Mouse (Mus musculus) adrenal gland (tissue): Measurements from ENCODE around the gene Dusp21.

ENCODE experiments used
- intact Hi-C: fragments of 180-260 bp; cut with DNase I; formaldehyde crosslinking; loops from one replicate; pipeline ENCODE4 v1.15.1; 2025
- long read RNA-seq, 2 experiments: library from polyadenylated mRNA; unstranded; transcript quantifications; one replicate each; pipeline ENCODE4 v2.0.0; 2020; ENCODE audit warnings: borderline replicate concordance in 1 of 2; ENCODE audit not compliant: insufficient replicate concordance in 1 of 2

The Dusp21 gene
- long read RNA-seq, experiment 1: 0 reads
- long read RNA-seq, experiment 2: 0 reads

DNA sequence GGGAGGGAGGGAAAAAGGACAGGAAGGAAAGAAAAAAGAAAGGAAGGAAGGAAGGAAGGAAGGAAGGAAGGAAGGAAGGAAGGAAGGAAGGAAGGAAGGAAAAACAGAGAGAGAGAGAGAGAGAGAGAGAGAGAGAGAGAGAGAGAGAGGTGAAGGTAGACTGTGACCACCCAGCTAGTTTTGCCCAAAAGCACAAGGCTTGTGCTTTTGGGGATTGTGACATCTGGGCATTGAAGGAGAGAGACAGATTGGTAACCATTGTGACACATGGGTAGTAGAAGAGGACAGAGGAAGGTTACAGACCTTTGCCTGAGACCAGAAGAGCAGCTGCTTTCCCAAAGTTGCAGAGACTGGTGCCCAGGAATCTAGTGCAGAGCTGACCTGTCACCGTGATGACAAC lies at the start of gene Dusp21:
Gene Dusp21, plus strand, starts transcription at position 301 of the 400 bp plus-strand sequence.
- intact Hi-C loops: no loop called here

DNA sequence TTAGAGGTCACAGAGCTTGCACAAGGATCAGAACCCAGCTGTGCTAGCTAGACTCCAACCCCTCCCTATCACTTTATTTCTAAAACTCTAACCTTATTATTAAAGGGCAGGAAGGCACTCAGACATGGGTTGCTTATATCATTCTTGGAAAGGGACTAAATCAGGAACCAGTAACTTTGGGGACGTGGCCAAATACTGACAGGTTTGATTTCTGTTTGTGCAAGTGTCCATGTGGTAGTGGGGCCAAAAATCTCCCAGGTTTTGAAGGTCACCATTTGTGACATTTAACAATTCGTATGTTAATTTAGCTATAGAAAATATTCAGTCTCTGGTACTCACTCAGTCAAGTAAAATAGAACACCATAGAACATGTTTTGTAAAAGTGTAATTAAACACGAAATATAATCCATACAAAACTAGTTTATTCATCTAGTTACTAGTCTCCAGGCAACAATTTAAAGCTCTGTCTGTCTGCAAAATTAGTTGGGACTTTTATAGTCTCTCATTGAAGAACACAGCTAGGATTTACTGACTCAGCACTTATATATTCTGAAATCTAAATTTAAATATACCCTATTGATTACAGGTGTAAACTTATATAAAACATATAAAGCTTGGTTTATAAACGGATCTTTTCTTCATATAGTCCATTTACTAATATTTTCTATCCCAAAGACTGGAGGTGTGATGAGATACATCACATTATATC lies 15.2 kb downstream of the Dusp21 start:
- intact Hi-C loops: loop anchor here (5.0 to 10.0 kb wide), 2 partner anchors 61 to 586 kb away; partner anchors contain the start of gene Fundc1

DNA sequence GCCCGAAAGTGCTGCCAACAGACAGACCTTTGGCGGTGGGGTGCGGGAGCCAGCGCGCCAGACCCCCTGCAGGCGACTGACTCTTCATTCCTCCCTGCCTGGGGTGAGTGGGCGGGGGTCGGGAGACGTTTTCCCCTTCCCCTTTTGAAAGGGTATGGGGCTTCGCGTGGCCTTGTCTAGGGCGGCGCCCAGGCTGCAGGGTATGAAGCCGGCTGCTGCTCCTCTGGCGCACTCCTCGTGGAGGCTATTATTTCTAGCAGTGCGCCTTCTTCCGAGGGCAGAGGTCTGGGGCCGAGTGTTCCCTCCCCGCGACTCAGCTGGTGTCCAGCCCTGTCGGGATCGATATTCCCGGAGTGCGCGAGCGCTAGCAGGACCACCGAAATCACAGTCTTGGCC lies 16.1 kb downstream of the Dusp21 start:
- intact Hi-C loops: loop anchor here (5.0 to 10.0 kb wide), 2 partner anchors 61 to 587 kb away; partner anchors contain the start of gene Fundc1

DNA sequence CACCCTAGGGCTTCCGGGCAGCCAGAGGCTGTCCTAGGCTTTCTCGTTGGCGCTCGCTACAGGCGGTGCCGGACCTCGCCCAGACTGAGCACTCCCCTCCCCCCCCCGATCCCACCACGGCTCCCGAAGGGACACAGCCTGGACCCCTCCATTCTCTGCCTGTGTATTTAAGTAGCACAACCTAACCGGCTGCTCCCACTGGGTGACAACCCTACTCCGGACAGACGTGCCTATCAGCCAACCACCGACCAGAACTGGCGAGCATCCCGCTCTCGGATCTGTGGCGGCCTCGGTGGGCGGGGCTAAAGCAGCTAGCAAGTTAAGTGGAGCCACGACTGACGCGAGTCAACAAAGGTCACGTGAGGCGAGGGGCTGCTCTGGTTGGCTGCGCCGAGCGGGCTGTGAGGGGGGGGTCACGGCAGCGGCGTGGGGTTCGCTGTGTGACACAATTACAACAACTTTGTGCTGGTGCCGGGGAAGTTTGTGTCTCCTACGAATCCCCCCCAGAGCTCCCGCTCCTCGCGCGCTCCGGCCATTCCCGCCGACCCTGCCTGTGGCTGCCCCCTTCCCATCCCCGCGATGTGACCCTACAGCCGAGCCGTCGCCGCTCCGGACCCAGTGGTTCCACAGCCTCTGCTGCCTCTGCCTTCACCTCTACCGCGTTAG lies 16.7 kb downstream of the Dusp21 start, which contains the start of gene Kdm6a:
Gene Kdm6a, plus strand, starts transcription at position 384 of the 666 bp plus-strand sequence.
- intact Hi-C loops: loop anchor here (5.0 to 10.0 kb wide), 2 partner anchors 60 to 588 kb away; partner anchors contain the start of gene Fundc1

DNA sequence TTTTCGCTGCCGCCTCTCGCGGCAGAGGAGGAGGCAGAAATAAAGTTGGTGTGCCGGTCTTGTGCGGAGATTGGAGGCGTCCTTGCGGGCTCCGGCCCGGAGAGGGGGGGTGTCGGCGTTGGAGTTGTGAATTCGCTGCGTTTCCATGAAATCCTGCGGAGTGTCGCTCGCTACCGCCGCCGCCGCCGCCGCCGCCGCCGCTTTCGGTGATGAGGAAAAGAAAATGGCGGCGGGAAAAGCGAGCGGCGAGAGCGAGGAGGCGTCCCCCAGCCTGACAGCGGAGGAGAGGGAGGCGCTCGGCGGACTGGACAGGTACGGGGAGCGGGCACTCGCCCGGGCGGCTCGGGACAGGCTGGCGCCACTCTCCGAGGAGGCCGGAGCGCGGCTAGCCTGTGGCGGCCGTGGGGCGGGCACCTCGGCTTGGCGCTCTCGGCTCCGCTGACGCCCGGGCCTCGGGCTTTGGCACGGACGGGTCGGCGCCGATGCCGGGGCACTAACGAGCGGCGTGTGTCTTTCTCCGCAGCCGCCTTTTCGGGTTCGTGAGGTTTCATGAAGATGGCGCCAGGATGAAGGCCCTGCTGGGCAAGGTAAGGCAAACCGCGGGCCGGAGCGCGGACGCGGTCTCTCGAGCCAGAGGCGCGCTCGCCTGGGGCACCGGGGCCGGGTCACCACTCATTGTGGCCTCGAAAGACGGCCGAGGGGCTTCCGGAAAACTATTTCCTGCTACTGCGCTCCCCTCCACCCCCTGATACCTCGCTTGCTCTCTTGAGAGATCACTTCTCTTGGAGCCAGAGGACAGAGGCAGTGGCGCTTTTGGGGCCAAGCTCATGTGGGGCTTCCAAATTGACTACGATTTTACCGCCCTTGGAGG lies 17.4 kb downstream of the Dusp21 start:
- intact Hi-C loops: loop anchor here (1.0 to 10.0 kb wide), 3 partner anchors 59 to 588 kb away; partner anchors contain the start of gene Fundc1

DNA sequence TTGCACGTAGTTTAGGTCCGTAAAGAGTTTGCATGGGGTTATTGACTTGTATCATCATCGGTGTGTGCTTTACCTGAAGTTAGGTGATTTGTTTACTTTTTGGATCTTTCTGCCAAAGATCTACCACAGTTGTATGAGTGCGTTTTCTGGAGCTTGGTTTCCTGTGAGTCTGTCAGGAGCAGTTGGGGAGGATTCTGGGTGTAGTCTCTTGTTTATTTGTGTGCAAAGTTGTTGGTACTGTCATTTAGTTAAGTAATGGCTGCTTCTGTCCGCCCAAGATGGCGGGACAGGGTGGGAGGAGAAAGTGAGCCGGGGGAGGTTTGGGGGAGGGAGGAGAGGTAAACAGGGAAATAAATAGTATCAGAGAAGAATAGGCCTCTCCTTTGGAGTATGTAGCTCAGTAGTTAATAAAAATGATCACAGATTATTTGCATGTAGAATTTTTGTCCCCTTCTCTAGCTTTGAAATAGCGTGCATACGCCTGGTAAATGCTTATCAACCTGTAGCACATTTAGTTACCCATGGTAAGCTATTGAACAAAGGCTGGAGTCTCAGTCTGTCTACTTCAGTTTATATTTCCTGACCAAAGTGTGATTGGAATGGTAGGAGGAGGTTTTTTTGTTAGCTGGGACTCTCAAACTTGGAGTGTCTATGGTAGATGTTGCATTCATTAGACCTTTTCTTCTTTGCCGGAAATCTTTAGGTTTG lies 18.4 kb downstream of the Dusp21 start:
- intact Hi-C loops: loop anchor here (1.0 to 10.0 kb wide), 3 partner anchors 58 to 589 kb away; partner anchors contain the start of gene Fundc1

DNA sequence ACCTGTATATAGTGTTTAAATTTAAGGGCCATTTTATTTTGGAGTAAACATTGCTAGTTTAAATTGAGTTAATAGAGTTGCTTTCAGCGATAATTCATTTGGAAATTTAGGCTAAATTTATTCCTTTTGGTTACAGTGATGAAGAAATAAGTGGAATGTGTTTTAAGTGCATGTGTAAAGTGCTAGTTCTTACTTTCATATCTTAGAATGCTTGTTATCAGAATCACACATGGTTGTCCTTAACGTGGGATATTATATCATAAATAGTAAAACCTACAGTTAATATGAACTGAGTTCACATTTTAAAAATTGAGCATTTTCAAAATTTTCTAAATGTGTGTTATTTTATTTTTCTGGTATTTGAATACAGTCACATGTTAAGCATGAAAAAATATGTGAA lies 19.5 kb downstream of the Dusp21 start:
- intact Hi-C loops: loop anchor here (10.0 kb wide), 1 partner anchor 590 kb away; the partner anchor contains the start of gene Fundc1

DNA sequence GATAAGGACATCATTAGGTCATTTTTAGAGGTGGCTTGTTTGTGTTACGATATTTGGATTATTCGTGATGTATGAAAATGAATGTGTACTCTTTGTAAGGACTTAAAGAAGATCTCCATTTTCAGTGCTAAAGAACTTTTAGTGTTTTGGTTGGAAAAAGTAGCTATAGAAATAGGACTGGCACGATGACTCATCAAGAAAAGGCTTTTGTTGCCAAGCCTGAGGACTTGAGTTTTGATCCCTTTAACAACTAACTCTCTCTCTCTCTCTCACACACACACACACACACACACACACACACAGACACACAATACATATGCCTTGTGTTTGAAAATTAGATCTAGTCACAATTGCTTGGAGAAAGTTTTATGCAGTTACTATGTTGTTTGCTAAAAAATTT lies 21.3 kb downstream of the Dusp21 start:
- intact Hi-C loops: loop anchor here (10.0 kb wide), 1 partner anchor 592 kb away; the partner anchor contains the start of gene Fundc1

DNA sequence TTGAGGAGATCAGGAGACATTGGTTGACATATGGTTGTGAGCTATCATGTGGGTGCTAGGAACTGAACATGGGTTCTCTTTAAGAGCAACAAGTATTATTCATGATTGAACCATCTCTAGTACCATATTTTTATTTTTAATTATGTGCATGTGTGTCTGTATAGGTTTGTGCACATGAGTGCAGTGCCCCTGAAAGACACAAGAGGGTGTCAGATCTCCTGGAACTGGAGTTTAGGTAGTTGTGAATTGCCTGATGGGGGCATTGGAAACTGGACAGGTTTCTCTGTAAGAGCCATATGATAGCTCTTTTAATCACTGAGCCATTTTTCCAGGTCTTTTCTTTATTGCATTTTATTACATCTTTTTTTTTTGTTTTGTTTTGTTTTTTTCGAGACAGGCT lies 23.3 kb downstream of the Dusp21 start:
- intact Hi-C loops: loop anchor here (10.0 kb wide), 1 partner anchor 594 kb away; the partner anchor contains the start of gene Fundc1

DNA sequence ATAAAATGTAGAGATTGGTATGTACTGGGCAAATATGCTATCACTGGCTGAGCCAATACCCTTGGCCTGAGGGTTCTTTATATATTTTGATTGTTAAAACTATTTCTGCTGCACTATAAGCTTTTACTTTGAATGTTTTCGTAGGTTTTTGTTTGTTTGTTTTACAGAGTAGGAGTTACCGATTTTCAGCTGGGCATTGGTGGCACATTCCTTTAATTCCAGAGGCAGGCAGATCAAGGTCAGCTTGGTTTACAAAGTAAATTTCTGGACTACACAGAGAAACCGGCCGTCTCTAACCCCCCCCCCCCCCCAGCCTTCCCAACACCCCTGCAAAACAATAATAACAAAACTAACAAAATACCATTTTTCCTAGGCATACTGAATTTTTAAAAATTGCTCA lies 29.2 kb downstream of the Dusp21 start:
- intact Hi-C loops: no loop called here

DNA sequence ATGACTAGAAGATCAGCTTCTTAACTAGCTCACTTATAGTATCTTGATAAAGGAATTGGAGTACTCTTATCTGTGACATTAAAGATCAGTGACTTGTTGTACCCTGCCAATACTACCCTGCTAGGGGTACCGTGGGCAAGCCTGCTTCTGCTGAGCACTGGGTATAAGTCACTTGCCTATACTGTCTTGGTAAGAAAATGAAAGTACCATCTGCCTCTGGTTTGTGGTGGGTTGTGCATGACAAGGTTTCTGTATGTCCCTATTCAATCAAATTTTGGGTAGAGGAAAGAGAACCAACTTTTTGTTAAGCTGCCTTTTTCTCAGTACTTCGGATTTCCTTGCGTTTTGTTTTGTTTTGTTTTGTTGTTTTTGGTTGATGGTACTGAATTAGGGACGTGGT lies 32.1 kb downstream of the Dusp21 start:
- intact Hi-C loops: no loop called here

DNA sequence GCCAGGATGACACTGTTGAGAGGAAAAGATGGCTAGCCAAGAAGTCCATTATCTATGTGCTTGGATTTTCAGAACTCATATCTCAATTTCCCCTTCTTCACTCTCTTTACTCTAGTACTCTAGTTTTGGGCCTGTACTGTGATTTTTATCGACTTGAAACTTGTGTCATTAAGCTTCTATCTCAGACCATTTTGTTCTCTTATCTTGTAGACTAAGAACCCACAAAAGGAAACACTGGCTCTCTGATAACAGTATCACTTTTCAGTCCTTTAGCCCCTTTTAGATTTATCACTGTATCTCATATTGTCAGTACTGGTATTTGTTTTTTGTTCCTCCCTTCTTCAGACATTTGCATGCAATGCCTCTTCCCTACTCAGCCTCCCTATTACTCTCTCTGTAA lies 33.8 kb downstream of the Dusp21 start:
- intact Hi-C loops: no loop called here

DNA sequence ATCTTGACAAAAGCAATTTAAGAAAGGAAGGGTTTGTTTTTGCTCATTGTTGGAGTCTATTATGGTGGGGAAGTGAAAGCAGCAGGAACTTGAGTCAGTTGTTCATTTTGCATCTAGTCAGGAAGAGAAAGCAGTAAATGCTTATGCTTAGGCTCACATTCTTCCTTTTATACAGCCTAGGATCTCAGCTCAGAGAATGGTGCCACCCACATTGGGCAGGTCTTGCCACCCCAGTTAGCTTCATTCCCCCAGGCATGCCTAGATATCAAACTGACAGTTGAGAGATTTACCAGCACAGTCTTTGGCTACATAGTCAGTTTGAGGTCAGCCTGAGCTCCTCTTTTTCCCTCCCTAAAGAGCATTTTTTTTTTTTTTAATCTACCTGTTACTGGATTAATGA lies 41.5 kb downstream of the Dusp21 start:
- intact Hi-C loops: no loop called here

DNA sequence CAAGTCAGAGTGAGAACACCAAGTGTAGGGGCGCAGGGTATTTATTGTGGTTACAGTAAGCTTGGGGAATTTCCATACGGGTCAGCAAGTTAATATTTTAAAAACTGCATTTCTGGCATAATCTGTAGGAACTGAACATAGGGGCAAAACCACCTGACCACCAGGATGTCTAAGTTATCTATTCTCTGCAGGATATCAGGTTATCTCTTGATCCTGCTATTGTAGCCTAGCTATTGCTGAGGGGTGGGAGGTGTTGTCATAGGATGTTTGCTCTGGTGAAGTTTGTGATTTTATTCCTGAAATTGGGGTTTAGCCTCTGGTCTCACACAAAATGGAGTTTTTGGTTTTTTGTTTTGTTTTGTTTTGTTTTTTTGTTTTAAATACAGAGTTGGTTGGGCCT lies 42.6 kb downstream of the Dusp21 start:
- intact Hi-C loops: no loop called here
